Mouse (Mus musculus) hindbrain, embryonic 16.5 days (tissue): Measurements from ENCODE around the gene Psmc1. TPM values are rescaled to one million over a fixed set of nuclear protein-coding genes. Genes with fewer than 3 reads are reported as not detected.

Experiments used
- ATAC-seq: fragments of 200-750 bp; cut with Nextera tagmentation; 2 replicates; pipeline ENCODE4 v1.8.0; 2017; ENCODE audit warnings: moderate TSS enrichment, moderate library complexity
- H3K27ac ChIP-seq: fragments of 300-500 bp; sonication (generic); 2 replicates; pipeline ENCODE4 v1.5.1; 2014; ENCODE audit warnings: low read depth, mild to moderate bottlenecking, control low read depth, low read length, moderate library complexity
- H3K27me3 ChIP-seq: fragments of 300-500 bp; sonication (generic); replicated peaks from 2 replicates; pipeline ENCODE4 v1.6.1; 2014; ENCODE audit warnings: low read length; ENCODE audit not compliant: control insufficient read depth, insufficient read depth
- H3K36me3 ChIP-seq: fragments of 300-500 bp; sonication (generic); 2 replicates; pipeline ENCODE4 v1.6.1; 2014; ENCODE audit warnings: mild to moderate bottlenecking, low read length, moderate library complexity, mixed read lengths; ENCODE audit not compliant: control insufficient read depth, insufficient read depth
- H3K4me1 ChIP-seq: fragments of 300-500 bp; sonication (generic); 2 replicates; pipeline ENCODE4 v1.6.1; 2014; ENCODE audit warnings: low read depth, low read length; ENCODE audit not compliant: control insufficient read depth, insufficient read depth
- H3K4me2 ChIP-seq: fragments of 300-500 bp; sonication (generic); 2 replicates; pipeline ENCODE4 v1.6.1; 2014; ENCODE audit warnings: mild to moderate bottlenecking, low read length, control low read depth, moderate library complexity
- H3K4me3 ChIP-seq: fragments of 300-500 bp; sonication (generic); 2 replicates; pipeline ENCODE4 v1.5.1; 2014; ENCODE audit warnings: mild to moderate bottlenecking, low read length, control low read depth, moderate library complexity
- H3K9ac ChIP-seq: fragments of 300-500 bp; sonication (generic); 2 replicates; pipeline ENCODE4 v1.6.1; 2014; ENCODE audit warnings: low read depth, mild to moderate bottlenecking, control low read depth, low read length, moderate library complexity
- H3K9me3 ChIP-seq: fragments of 300-500 bp; sonication (generic); 2 replicates; pipeline ENCODE4 v1.6.1; 2014; ENCODE audit warnings: mild to moderate bottlenecking, low read length, moderate library complexity; ENCODE audit not compliant: control insufficient read depth
- WGBS: fragments of 180-500 bp; shearing (Covaris S2); extraction: QIAGEN DNeasy Blood & Tissue Kit; methylation state at CpG from one replicate; pipeline ENCODE4 v1.1.7; 2014; 5-methylcytosine and 5-hydroxymethylcytosine counted together
- polyA plus RNA-seq: library from polyadenylated mRNA; unstranded; fragments of >200 nt; fragmentation: Nextera tagmentation; extraction: Ambion mirVana; gene quantifications from 2 replicates; pipeline ENCODE4 v1.2.1, GENCODE M21; 2015

The Psmc1 gene
- polyA plus RNA-seq, 1 experiment from 2014 or later = 276 TPM

- no peaks in the 10 kb centered on the region for H3K9me3 ChIP-seq
- H3K27ac ChIP-seq = no peak overlapping the region
- no peak for ATAC-seq
- H3K4me1 ChIP-seq = no peaks in the 10 kb centered on the region
- no peak overlapping the region for H3K9ac ChIP-seq
- H3K4me3 ChIP-seq = no peak overlapping the region
- H3K4me2 ChIP-seq = no peak overlapping the region
- 68% methylated on average over 3 of the region's 3 CpGs for WGBS
- no peaks in the 10 kb centered on the region for H3K27me3 ChIP-seq
- no peaks in the 10 kb centered on the region for H3K36me3 ChIP-seq
These were observed 21.9 kb upstream of the Psmc1 start for GRCm38 (mm10) chr12:100088026-100088425.

- H3K9me3 ChIP-seq = no peaks in the 10 kb centered on the region
- H3K4me3 ChIP-seq = no peak overlapping the region
- no peaks in the 10 kb centered on the region for H3K27me3 ChIP-seq
- no peak for ATAC-seq
- no peak overlapping the region for H3K4me2 ChIP-seq
- 87% methylated on average over 5 of the region's 5 CpGs for WGBS
- no peaks in the 10 kb centered on the region for H3K36me3 ChIP-seq
- H3K27ac ChIP-seq = no peak overlapping the region
- no peaks in the 10 kb centered on the region for H3K4me1 ChIP-seq
- no peak overlapping the region for H3K9ac ChIP-seq
These were observed 20.7 kb upstream of the Psmc1 start for GRCm38 (mm10) chr12:100089265-100089664.

DNA sequence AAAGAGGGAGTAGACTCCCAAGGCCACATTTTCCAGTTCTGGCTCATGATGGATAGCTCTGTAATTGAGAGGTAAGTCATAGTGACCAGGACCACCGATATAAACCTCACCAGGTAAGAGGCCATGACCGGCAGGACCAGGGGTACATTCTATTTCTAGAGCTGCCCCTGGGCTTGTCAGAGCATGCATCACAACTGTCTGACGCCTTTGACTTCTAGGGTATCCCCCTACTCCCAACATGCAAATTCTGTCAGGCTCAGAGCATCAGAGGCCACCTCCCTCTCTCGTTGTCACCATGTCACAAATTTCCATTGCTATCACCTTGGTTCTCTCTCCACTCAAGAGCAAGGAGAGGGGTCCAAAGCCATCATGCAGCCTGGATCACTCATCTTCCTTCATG lies 19.2 kb upstream of the Psmc1 start:
- H3K4me2 ChIP-seq = no peak overlapping the region
- ATAC-seq = no peak
- no peaks in the 10 kb centered on the region for H3K27me3 ChIP-seq
- 92% methylated on average over 4 of the region's 4 CpGs for WGBS
- no peak overlapping the region for H3K4me3 ChIP-seq
- H3K9me3 ChIP-seq = no peaks in the 10 kb centered on the region
- no peaks in the 10 kb centered on the region for H3K36me3 ChIP-seq
- no peak overlapping the region for H3K9ac ChIP-seq
- no peaks in the 10 kb centered on the region for H3K4me1 ChIP-seq
- no peak overlapping the region for H3K27ac ChIP-seq

- Histone ChIP-seq H3K4me2 (no peak overlapping the region), H3K27me3 (no peaks in the 10 kb centered on the region), H3K4me1 (no peaks in the 10 kb centered on the region), H3K9ac (no peak overlapping the region), H3K9me3 (no peaks in the 10 kb centered on the region), H3K27ac (no peak overlapping the region), H3K36me3 (no peaks in the 10 kb centered on the region), H3K4me3 (no peak overlapping the region)
- no peak for ATAC-seq
- WGBS = 82% methylated on average over 11 of the region's 11 CpGs
These were observed 16.9 kb upstream of the Psmc1 start for GRCm38 (mm10) chr12:100093046-100093445.

GRCm38 (mm10) chr12:100099971-100100706 lies 9.8 kb upstream of the Psmc1 start:
- Histone ChIP-seq H3K4me3 (no peak overlapping the region), H3K27me3 (no peaks in the 10 kb centered on the region), H3K9me3 (no peaks in the 10 kb centered on the region), H3K4me1 (no peaks in the 10 kb centered on the region), H3K9ac (no peak overlapping the region), H3K27ac (no peak overlapping the region), H3K4me2 (no peak overlapping the region), H3K36me3 (no peaks in the 10 kb centered on the region)
- peak; percentile 30; the same call in 1 of the 2 replicates for ATAC-seq
- WGBS = 55% methylated on average over 3 of the region's 3 CpGs

GRCm38 (mm10) chr12:100100707-100101030 lies 9.3 kb upstream of the Psmc1 start:
- no peak for ATAC-seq

DNA sequence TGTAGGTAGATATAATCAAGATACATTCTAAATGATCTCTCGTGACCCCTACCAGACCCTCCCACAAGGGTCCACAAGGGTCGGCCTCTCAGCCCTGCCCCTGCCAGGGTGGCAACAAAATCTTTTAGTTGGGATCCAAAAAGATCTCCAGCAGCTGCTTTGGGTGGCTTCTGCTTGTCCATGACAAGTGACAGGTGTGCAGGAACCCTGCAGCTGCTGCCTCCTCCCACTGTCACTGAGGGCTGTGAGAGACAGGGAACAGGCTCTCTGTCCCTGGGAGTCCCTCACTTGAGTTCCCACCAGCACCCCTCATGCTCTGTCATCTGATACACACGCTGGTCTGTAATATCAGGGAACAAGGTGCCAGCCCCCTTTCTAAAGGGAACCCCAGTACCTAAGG lies 8.3 kb upstream of the Psmc1 start:
- H3K4me3 ChIP-seq = no peak overlapping the region
- ATAC-seq = no peak
- no peaks in the 10 kb centered on the region for H3K4me1 ChIP-seq
- no peak overlapping the region for H3K27ac ChIP-seq
- H3K36me3 ChIP-seq = no peaks in the 10 kb centered on the region
- 75% methylated on average over 3 of the region's 3 CpGs for WGBS
- H3K4me2 ChIP-seq = no peak overlapping the region
- no peaks in the 10 kb centered on the region for H3K9me3 ChIP-seq
- no peaks in the 10 kb centered on the region for H3K27me3 ChIP-seq
- H3K9ac ChIP-seq = no peak overlapping the region

More at GRCm38 (mm10) chr12:100100707-100101030, 9.3 kb upstream of the Psmc1 start:
- no peaks in the 10 kb centered on the region for H3K9me3 ChIP-seq
- no peaks in the 10 kb centered on the region for H3K27me3 ChIP-seq
- no peaks in the 10 kb centered on the region for H3K4me1 ChIP-seq
- no peak overlapping the region for H3K4me2 ChIP-seq
- no peaks in the 10 kb centered on the region for H3K36me3 ChIP-seq
- no peak overlapping the region for H3K27ac ChIP-seq
- no peak overlapping the region for H3K4me3 ChIP-seq
- no peak overlapping the region for H3K9ac ChIP-seq
- 68% methylated on average over 3 of the region's 3 CpGs for WGBS

- ATAC-seq = no peak
- H3K4me1 ChIP-seq = no peaks in the 10 kb centered on the region
- H3K9ac ChIP-seq = no peak overlapping the region
- no peaks in the 10 kb centered on the region for H3K27me3 ChIP-seq
- H3K36me3 ChIP-seq = no peaks in the 10 kb centered on the region
- WGBS = 88% methylated on average over 5 of the region's 5 CpGs
- no peak overlapping the region for H3K27ac ChIP-seq
- H3K9me3 ChIP-seq = no peaks in the 10 kb centered on the region
- no peak overlapping the region for H3K4me2 ChIP-seq
- H3K4me3 ChIP-seq = no peak overlapping the region
These were observed 5.4 kb upstream of the Psmc1 start for GRCm38 (mm10) chr12:100104530-100104929.

DNA sequence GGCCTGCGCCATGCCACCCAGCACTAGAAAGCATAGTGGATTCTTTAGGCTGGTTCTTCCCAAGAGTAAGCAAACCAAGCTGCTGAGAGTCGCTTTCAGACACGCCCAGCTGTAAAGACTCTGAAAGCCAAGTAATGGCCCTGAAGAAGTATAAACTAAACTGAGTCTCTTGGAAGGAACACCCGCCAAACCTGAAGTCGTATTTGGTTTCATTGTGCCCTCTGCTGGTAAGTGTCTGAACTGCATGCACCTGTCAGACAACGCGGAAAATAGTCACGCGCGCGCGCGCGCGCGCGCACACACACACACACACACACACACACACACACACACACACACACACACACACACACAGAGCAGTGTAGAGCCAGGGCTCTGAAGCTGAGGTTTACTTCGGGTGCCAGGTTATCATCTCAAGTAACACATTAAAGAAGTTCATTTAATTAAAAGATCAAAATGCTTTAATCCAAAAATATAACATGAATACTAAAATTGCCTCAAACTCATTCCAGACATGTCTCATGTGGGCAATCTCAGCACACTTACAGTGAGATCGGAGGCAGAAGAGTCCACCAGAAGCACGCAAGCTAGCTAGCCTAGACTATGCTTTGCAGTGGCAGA lies 3.6 kb upstream of the Psmc1 start:
- Histone ChIP-seq H3K9ac (no peak overlapping the region), H3K27me3 (no peaks in the 10 kb centered on the region), H3K36me3 (no peaks in the 10 kb centered on the region), H3K27ac (no peak overlapping the region), H3K4me3 (no peak overlapping the region), H3K9me3 (no peaks in the 10 kb centered on the region), H3K4me2 (peak overlapping the region; percentile 30; the same call in 1 of the 2 replicates), H3K4me1 (peaks cover 9% of the 10 kb centered on the region)
- 0 out of 2 replicates have a peak, but pooled peaks have one; percentile 16 for ATAC-seq
- WGBS = 13% methylated on average over 20 of the region's 20 CpGs
